Mouse (Mus musculus): Measurements from ENCODE around the gene Fndc8. TPM values are rescaled to one million over a fixed set of nuclear protein-coding genes. Genes with fewer than 3 reads are reported as not detected.

Gene Fndc8
- polyA plus RNA-seq, 1 experiment from 2014 or later: not detected

DNA sequence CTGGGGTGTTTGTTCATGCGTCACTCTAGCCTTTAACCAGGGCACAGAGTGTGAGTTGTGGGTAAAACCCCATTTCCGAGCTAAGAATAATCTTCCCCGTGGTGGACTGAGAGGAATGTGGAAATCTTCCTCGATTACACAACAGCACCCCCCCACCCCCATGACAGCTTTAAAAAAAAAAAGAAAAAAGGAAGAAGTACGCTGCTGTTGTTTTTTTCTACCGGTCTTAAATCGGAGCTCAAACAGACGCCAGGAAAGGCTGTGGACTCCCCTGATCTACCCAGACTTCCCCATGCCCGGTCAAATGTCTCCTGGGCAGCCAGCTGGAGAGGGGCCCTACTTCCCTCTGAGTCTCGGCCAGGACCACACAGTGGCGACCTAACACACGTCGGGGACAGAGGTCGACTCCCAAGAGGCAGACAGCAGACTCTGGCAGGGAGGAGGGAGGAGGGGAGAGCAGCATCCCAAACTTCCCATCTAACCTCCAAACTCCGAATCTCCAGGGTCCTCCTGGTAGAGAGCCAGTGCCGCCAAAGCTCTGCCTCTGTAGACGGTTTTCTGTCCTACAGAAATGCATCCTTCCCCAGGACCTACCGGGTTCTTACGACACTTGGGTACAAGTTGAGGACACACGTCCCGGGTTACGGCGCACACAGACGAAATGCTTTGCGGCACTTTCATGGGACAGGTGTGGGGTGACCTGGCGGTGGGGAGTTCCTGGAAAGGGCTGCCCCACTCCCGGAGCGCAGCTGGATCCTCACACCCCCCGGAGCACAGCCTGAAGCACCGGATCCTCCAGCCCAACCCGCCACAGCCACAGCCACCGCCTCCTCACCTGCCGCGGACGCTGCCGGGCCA, 21.5 kb upstream of the Fndc8 start:
- 1% methylated on average over 36 of the region's 36 CpGs for WGBS
- DNase-seq (ENCODE audit: low spot score) (peak; percentile 47), ATAC-seq (ENCODE audit: low FRiP score, low TSS enrichment) (peak; percentile 72)
- Histone ChIP-seq H3K36me3 (ENCODE audit: control insufficient read depth, insufficient read depth, low read length) (no peaks in the 10 kb centered on the region), H3K4me2 (replicated peaks; ENCODE audit: low read depth) (peak overlapping the region; percentile 77), H3K9ac (ENCODE audit: low read length) (peak overlapping the region; percentile 91), H3K27ac (replicated peaks) (peak overlapping the region; percentile 92), H3K27me3 (ENCODE audit: control insufficient read depth, insufficient read depth, low read length) (no peaks in the 10 kb centered on the region), H3K9me3 (ENCODE audit: control insufficient read depth, low read length) (no peaks in the 10 kb centered on the region), H3K4me3 (ENCODE audit: low read depth, low read length) (peak overlapping the region; percentile 87), H3K4me1 (replicated peaks; ENCODE audit: control insufficient read depth, insufficient read depth) (no peaks in the 10 kb centered on the region)
- TF ChIP-seq CTCF (IDR thresholded peaks at IDR 0.05; ENCODE audit: low read depth): 0 out of 2 replicates have a peak, but pooled peaks have one; percentile 1
- no peak for TF ChIP-seq EP300 (optimal IDR thresholded peaks at IDR 0.05)

DNA sequence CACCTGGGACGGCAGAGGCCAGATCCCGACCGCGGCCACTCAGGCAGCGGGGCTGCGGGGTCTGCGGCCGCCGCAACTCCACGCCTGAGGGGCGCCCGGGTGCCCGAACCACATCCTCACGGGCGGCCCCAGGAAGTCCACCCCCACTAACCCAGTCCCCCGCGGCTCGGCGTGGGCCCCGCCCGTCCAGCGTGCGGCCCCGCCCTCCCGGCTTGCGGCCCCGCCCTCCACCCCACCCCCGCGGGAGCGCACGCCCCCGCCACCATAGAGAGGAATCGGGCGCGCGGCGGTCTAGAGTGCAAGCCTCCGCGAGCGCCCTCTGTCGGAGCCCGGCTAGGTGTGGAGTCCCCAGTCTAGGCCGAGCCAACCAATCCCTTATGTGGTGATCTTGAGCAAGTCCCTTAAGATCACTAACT, 20.9 kb upstream of the Fndc8 start, which contains the start of gene Rffl:
Gene Rffl, minus strand, starts transcription at position 180 of the 416 bp plus-strand sequence.
- ATAC-seq (ENCODE audit: low FRiP score, low TSS enrichment) (peak; percentile 97), DNase-seq (ENCODE audit: low spot score) (peak; percentile 97)
- WGBS: under 1% methylated on average over 34 of the region's 43 CpGs
- Histone ChIP-seq H3K4me1 (replicated peaks; ENCODE audit: control insufficient read depth, insufficient read depth) (no peaks in the 10 kb centered on the region), H3K36me3 (ENCODE audit: control insufficient read depth, insufficient read depth, low read length) (no peaks in the 10 kb centered on the region), H3K27me3 (ENCODE audit: control insufficient read depth, insufficient read depth, low read length) (no peaks in the 10 kb centered on the region), H3K27ac (replicated peaks) (peak within 1 kb of the TSS; percentile 92), H3K4me3 (ENCODE audit: low read depth, low read length) (peak within 1 kb of the TSS; percentile 87), H3K9ac (ENCODE audit: low read length) (peak within 1 kb of the TSS; percentile 91), H3K9me3 (ENCODE audit: control insufficient read depth, low read length) (no peaks in the 10 kb centered on the region), H3K4me2 (replicated peaks; ENCODE audit: low read depth) (peak within 1 kb of the TSS; percentile 77)
- TF ChIP-seq EP300 (optimal IDR thresholded peaks at IDR 0.05) (no peak), CTCF (IDR thresholded peaks at IDR 0.05; ENCODE audit: low read depth) (peak; percentile 89)

DNA sequence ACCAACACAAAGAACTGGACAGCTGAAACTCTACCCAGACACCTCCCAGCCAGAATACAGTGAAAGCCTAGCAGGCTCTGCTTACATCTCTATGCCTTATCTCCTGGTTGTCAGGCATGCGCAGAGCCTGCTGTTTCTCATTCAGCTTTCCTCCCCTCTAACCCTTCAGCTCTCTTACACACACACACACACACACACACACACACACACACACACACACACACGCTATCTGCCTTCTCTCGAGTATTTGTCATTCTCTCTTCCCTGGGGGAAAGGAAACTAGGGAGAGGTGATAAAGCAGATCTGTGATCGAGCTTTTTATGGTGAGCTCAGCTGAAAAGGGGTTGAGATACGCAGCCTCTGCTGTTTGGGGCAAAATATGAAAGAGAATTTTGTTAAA, 17.0 kb upstream of the Fndc8 start:
- TF ChIP-seq EP300 (optimal IDR thresholded peaks at IDR 0.05): no peak

DNA sequence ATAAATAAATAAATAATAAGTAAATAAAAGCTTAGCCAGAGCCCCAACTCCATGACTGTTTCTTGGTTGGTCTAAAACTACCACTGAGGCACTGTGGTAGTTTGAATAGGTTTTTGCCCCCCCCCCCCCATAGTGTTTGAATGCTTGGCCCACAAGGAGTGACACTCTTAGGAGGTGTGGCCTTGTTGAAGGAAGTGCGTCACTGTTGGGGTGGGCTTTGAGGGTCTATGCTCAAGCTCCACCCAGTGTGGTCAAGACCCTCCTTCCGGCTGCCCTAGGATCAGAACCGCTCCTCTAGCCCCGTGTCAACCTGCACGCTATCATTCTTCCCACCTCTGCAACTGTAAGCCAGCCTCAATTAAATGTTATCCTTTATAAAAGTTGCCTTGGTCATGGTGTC, 16.3 kb upstream of the Fndc8 start:
- H3K27ac ChIP-seq (replicated peaks): no peak overlapping the region
- WGBS: 90% methylated on average over 5 of the region's 5 CpGs
- H3K9me3 ChIP-seq (ENCODE audit: control insufficient read depth, low read length): no peaks in the 10 kb centered on the region
- ATAC-seq (ENCODE audit: low FRiP score, low TSS enrichment) (no peak), DNase-seq (ENCODE audit: low spot score) (no peak)
- H3K27me3 ChIP-seq (ENCODE audit: control insufficient read depth, insufficient read depth, low read length): no peaks in the 10 kb centered on the region
- H3K9ac ChIP-seq (ENCODE audit: low read length): no peak overlapping the region
- no peak for TF ChIP-seq CTCF (IDR thresholded peaks at IDR 0.05; ENCODE audit: low read depth)
- H3K4me2 ChIP-seq (replicated peaks; ENCODE audit: low read depth): no peak overlapping the region
- no peaks in the 10 kb centered on the region for H3K4me1 ChIP-seq (replicated peaks; ENCODE audit: control insufficient read depth, insufficient read depth)
- H3K36me3 ChIP-seq (ENCODE audit: control insufficient read depth, insufficient read depth, low read length): peaks cover 3% of the 10 kb centered on the region
- H3K4me3 ChIP-seq (ENCODE audit: low read depth, low read length): no peak overlapping the region

More for the DNA sequence above, 17.0 kb upstream of the Fndc8 start:
- WGBS: 45% methylated on average over 5 of the region's 5 CpGs
- Histone ChIP-seq H3K4me3 (ENCODE audit: low read depth, low read length) (no peak overlapping the region), H3K36me3 (ENCODE audit: control insufficient read depth, insufficient read depth, low read length) (peaks cover 3% of the 10 kb centered on the region), H3K9ac (ENCODE audit: low read length) (no peak overlapping the region), H3K27me3 (ENCODE audit: control insufficient read depth, insufficient read depth, low read length) (no peaks in the 10 kb centered on the region), H3K27ac (replicated peaks) (no peak overlapping the region), H3K4me1 (replicated peaks; ENCODE audit: control insufficient read depth, insufficient read depth) (no peaks in the 10 kb centered on the region), H3K4me2 (replicated peaks; ENCODE audit: low read depth) (no peak overlapping the region), H3K9me3 (ENCODE audit: control insufficient read depth, low read length) (no peaks in the 10 kb centered on the region)
- DNase-seq (ENCODE audit: low spot score) (no peak), ATAC-seq (ENCODE audit: low FRiP score, low TSS enrichment) (no peak)

DNA sequence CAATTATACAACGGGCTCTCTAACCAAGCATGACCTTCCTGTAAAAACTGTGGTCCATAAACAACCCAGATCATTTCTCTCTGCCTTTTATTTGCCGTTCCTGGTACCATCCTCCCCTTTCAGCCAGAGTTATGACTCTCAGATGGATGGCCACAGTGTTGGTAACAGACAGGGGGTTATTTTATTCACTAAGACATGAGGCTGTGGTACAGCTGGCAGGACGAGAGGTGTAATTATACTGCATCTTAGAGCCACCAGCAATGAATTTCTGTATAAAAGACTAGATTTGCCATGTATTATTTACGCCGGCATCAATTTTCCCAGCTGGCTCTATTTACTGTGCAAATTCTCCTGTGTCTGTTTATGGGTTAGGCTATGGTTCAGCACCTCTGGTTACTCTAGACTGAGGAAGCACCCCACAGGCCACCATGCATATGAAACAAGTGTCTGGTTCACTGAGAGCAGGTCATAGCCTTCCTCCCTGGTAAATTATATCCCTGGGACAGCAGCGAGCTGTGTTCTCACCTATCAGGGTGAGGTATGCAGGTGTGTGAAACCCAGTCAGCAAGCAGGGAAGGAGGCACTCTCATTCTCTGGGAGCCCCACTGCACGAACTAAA, 14.1 kb upstream of the Fndc8 start:
- Histone ChIP-seq H3K4me3 (ENCODE audit: low read depth, low read length) (no peak overlapping the region), H3K4me1 (replicated peaks; ENCODE audit: control insufficient read depth, insufficient read depth) (no peaks in the 10 kb centered on the region), H3K27ac (replicated peaks) (no peak overlapping the region), H3K4me2 (replicated peaks; ENCODE audit: low read depth) (no peak overlapping the region), H3K36me3 (ENCODE audit: control insufficient read depth, insufficient read depth, low read length) (peaks cover 6% of the 10 kb centered on the region), H3K27me3 (ENCODE audit: control insufficient read depth, insufficient read depth, low read length) (no peaks in the 10 kb centered on the region), H3K9ac (ENCODE audit: low read length) (no peak overlapping the region), H3K9me3 (ENCODE audit: control insufficient read depth, low read length) (no peaks in the 10 kb centered on the region)
- TF ChIP-seq CTCF (IDR thresholded peaks at IDR 0.05; ENCODE audit: low read depth): no peak
- no peak for TF ChIP-seq EP300 (optimal IDR thresholded peaks at IDR 0.05)
- 86% methylated on average over 7 of the region's 7 CpGs for whole genome bisulfite sequencing
- DNase-seq (ENCODE audit: low spot score): no peak
- no peak for ATAC-seq (ENCODE audit: low FRiP score, low TSS enrichment)

DNA sequence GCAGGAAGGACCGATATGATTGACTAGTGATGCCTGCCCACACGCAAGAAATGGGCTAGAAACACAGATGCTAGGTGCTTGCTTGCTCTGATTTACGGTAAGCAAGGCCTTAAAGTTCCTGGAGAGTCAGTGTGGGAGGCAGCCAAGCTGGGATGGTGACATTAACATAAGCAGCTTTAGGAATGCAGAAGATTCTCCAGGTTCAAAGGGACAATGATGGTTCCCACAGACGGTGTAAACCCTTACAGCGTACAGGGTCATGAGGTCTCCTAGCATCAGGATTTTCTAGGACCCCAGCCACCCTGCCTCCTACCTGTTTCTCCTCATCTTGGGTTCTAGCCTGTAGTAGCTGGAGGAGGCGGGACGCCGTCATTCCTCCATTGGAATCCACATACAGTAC, 8.7 kb upstream of the Fndc8 start:
- Histone ChIP-seq H3K4me1 (replicated peaks; ENCODE audit: control insufficient read depth, insufficient read depth) (no peaks in the 10 kb centered on the region; the same call in 1 of the 2 replicates), H3K36me3 (ENCODE audit: control insufficient read depth, insufficient read depth, low read length) (peaks cover 6% of the 10 kb centered on the region), H3K9me3 (ENCODE audit: control insufficient read depth, low read length) (no peaks in the 10 kb centered on the region), H3K27ac (replicated peaks) (no peak overlapping the region), H3K9ac (ENCODE audit: low read length) (no peak overlapping the region), H3K4me2 (replicated peaks; ENCODE audit: low read depth) (no peak overlapping the region), H3K27me3 (ENCODE audit: control insufficient read depth, insufficient read depth, low read length) (no peaks in the 10 kb centered on the region), H3K4me3 (ENCODE audit: low read depth, low read length) (no peak overlapping the region)
- 74% methylated on average over 8 of the region's 8 CpGs for WGBS
- DNase-seq (ENCODE audit: low spot score) (no peak), ATAC-seq (ENCODE audit: low FRiP score, low TSS enrichment) (no peak)
- no peak for TF ChIP-seq CTCF (IDR thresholded peaks at IDR 0.05; ENCODE audit: low read depth)
- TF ChIP-seq EP300 (optimal IDR thresholded peaks at IDR 0.05): no peak
